Mouse (Mus musculus): ENCODE data around the gene Ano6.

Gene Ano6

GRCm38 (mm10) chr15:95895699-95896098 is 105.1 kb downstream of the Ano6 start:
- peak; percentile 58 for DNase-seq

GRCm38 (mm10) chr15:95897653-95898052 is 107.0 kb downstream of the Ano6 start:
- DNase-seq: peak; percentile 11

- no peak for DNase-seq
These were observed 107.8 kb downstream of the Ano6 start for GRCm38 (mm10) chr15:95898438-95898837.

GRCm38 (mm10) chr15:95902396-95902795 is 111.8 kb downstream of the Ano6 start:
- DNase-seq: peak; percentile 83

- peak; percentile 70 for DNase-seq
These were observed 113.6 kb downstream of the Ano6 start for GRCm38 (mm10) chr15:95904247-95904646.

GRCm38 (mm10) chr15:95906017-95906749 is 115.5 kb downstream of the Ano6 start:
- DNase-seq: peak; percentile 99

- no peak for DNase-seq
These were observed 116.2 kb downstream of the Ano6 start for GRCm38 (mm10) chr15:95906891-95907290.

GRCm38 (mm10) chr15:95907337-95907736 is 116.7 kb downstream of the Ano6 start:
- DNase-seq: peak; percentile 97

GRCm38 (mm10) chr15:95907909-95908308 is 117.3 kb downstream of the Ano6 start:
- DNase-seq: no peak

- DNase-seq: peak; percentile 74
These were observed 119.6 kb downstream of the Ano6 start for GRCm38 (mm10) chr15:95910099-95910780.

GRCm38 (mm10) chr15:95914963-95915362 is 124.3 kb downstream of the Ano6 start:
- peak; percentile 77 for DNase-seq

GRCm38 (mm10) chr15:95915477-95915876 is 124.8 kb downstream of the Ano6 start:
- DNase-seq: peak; percentile 55

GRCm38 (mm10) chr15:95917330-95917729 is 126.7 kb downstream of the Ano6 start:
- no peak for DNase-seq

GRCm38 (mm10) chr15:95920047-95920446 is 129.4 kb downstream of the Ano6 start:
- DNase-seq: peak; percentile 83

GRCm38 (mm10) chr15:95921072-95921471 is 130.4 kb downstream of the Ano6 start:
- peak; percentile 63 for DNase-seq

- peak; percentile 66 for DNase-seq
These were observed 131.0 kb downstream of the Ano6 start for GRCm38 (mm10) chr15:95921639-95922038.

- no peak for DNase-seq
These were observed 131.9 kb downstream of the Ano6 start for GRCm38 (mm10) chr15:95922558-95922957.

GRCm38 (mm10) chr15:95925334-95925986 is 134.8 kb downstream of the Ano6 start:
- peak; percentile 61 for DNase-seq

- DNase-seq: no peak
These were observed 138.4 kb downstream of the Ano6 start for GRCm38 (mm10) chr15:95929087-95929486.

GRCm38 (mm10) chr15:95931013-95931775 is 140.6 kb downstream of the Ano6 start:
- DNase-seq: peak; percentile 91

- DNase-seq: peak; percentile 97
These were observed 141.7 kb downstream of the Ano6 start for GRCm38 (mm10) chr15:95932358-95932757.

- DNase-seq: no peak
These were observed 144.5 kb downstream of the Ano6 start for GRCm38 (mm10) chr15:95935141-95935540.

- DNase-seq: no peak
These were observed 152.8 kb downstream of the Ano6 start for GRCm38 (mm10) chr15:95943470-95943869.
